Comparison of ENCODE assay signal across 8 mouse cellular contexts in the genomic region with DNA sequence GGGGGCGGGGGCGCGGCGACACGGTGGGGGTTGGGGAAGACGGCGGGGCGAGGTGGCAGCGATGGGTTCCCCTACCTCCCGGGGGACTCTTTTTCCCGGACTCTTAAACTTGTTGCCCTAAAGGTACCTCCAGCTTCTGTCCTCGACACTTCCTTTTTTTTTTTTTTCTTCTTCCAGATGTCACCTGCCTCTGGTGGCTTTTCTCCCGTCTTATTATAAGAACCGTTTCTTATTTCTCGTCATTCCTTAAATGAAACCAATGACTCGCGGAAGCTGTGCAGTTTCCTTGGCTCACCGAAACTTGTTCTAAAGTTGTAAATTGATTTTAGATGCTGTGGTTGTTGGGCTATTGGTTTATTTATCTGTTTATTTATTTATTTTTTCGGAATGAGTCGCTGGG. TPM values are rescaled to one million over a fixed set of nuclear protein-coding genes. Genes with fewer than 3 reads are reported as not detected.
A peak's percentile ranks its signal among the peaks of the same experiment; 100 is the strongest.
DNase-seq lines count a peak whose midpoint lies in the region; ATAC-seq and TF ChIP-seq lines count a peak whose summit lies in the region.

No protein-coding gene starts in this region.

- H3K36me3 ChIP-seq in heart, embryonic 13.5 days, result no peaks in the 10 kb centered on the region
- no peaks in the 10 kb centered on the region for H3K36me3 ChIP-seq in E14TG2a.4 (ENCODE audit: insufficient read depth, low read length)
- H3K36me3 ChIP-seq in forebrain, embryonic 15.5 days, result no peaks in the 10 kb centered on the region
- H3K36me3 ChIP-seq in liver, postnatal 0 days (replicated peaks; ENCODE audit: insufficient read depth, low read length), result no peaks in the 10 kb centered on the region

- peaks cover 36% of the 10 kb centered on the region for H3K4me1 ChIP-seq in heart, embryonic 13.5 days
- H3K4me1 ChIP-seq in E14TG2a.4 (replicated peaks; ENCODE audit: low read depth, low read length), result peaks cover 65% of the 10 kb centered on the region
- peaks cover 16% of the 10 kb centered on the region for H3K4me1 ChIP-seq in forebrain, embryonic 15.5 days
- peaks cover 25% of the 10 kb centered on the region for H3K4me1 ChIP-seq in liver, postnatal 0 days (ENCODE audit: insufficient read depth)

- no peak for TF ChIP-seq EP300 in liver, postnatal 0 days (IDR thresholded peaks at IDR 0.05; ENCODE audit: low read depth)

- peak overlapping the region; percentile 100 for H3K4me3 ChIP-seq in heart, embryonic 13.5 days
- H3K4me3 ChIP-seq in E14TG2a.4 (replicated peaks; ENCODE audit: low read length), result peak overlapping the region; percentile 95
- peak overlapping the region; percentile 88 for H3K4me3 ChIP-seq in forebrain, embryonic 15.5 days
- H3K4me3 ChIP-seq in liver, postnatal 0 days (ENCODE audit: low read depth, low read length), result peak overlapping the region; percentile 96

- no peak for TF ChIP-seq CTCF in E14TG2a.4 (conservative IDR thresholded peaks at IDR 0.05; ENCODE audit: low read length)
- TF ChIP-seq CTCF in liver, postnatal 0 days (IDR thresholded peaks at IDR 0.05; ENCODE audit: low read depth), result no peak

- no peak for DNase-seq in heart, postnatal 36 days
- no peak for DNase-seq in liver, postnatal 0 days
- DNase-seq in gastrocnemius, adult 18-20 months (ENCODE audit: low spot score), result no peak
- DNase-seq in cerebellum, postnatal 25 days, result no peak
- DNase-seq in cerebellum, postnatal 4 days (ENCODE audit: low spot score in 2 of 2), result no peak

- peaks cover 26% of the 10 kb centered on the region for H3K27me3 ChIP-seq in heart, embryonic 13.5 days (replicated peaks)
- no peaks in the 10 kb centered on the region for H3K27me3 ChIP-seq in E14TG2a.4 (ENCODE audit: insufficient read depth, low read length)
- H3K27me3 ChIP-seq in forebrain, embryonic 15.5 days, result peaks cover 8% of the 10 kb centered on the region; the same call in 1 of the 2 replicates
- peaks cover 11% of the 10 kb centered on the region; the same call in 1 of the 2 replicates for H3K27me3 ChIP-seq in liver, postnatal 0 days (ENCODE audit: insufficient read depth, low read length)

- H3K4me2 ChIP-seq in heart, embryonic 13.5 days, result peak overlapping the region; percentile 82
- H3K4me2 ChIP-seq in forebrain, embryonic 15.5 days (replicated peaks), result peak overlapping the region; percentile 59
- peak overlapping the region; percentile 99 for H3K4me2 ChIP-seq in liver, postnatal 0 days (ENCODE audit: low read depth, low read length)

- 2% methylated on average over 20 of the region's 20 CpGs for WGBS in heart, embryonic 13.5 days
- 2% methylated on average over 20 of the region's 20 CpGs for WGBS in forebrain, embryonic 15.5 days
- WGBS in liver, postnatal 0 days (ENCODE audit: insufficient replicate concordance), result 2% methylated on average over 13 of the region's 20 CpGs

- ATAC-seq in heart, embryonic 13.5 days (ENCODE audit: extremely low read depth, insufficient number of reproducible peaks, low FRiP score, low TSS enrichment), result no peak
- ATAC-seq in forebrain, embryonic 15.5 days (replicated peaks), result no peak; the same call in 1 of the 2 replicates
- no peak for ATAC-seq in liver, postnatal 0 days

- H3K9me3 ChIP-seq in heart, embryonic 13.5 days, result no peaks in the 10 kb centered on the region
- peaks cover 20% of the 10 kb centered on the region for H3K9me3 ChIP-seq in E14TG2a.4 (ENCODE audit: low read length)
- H3K9me3 ChIP-seq in forebrain, embryonic 15.5 days, result no peaks in the 10 kb centered on the region
- H3K9me3 ChIP-seq in liver, postnatal 0 days (ENCODE audit: low read length), result no peaks in the 10 kb centered on the region

- H3K27ac ChIP-seq in heart, embryonic 13.5 days (replicated peaks), result peak overlapping the region; percentile 84; the same call in 1 of the 2 replicates
- H3K27ac ChIP-seq in forebrain, embryonic 15.5 days (replicated peaks), result peak overlapping the region; percentile 95
- H3K27ac ChIP-seq in liver, postnatal 0 days (ENCODE audit: low read depth), result peak overlapping the region; percentile 68

- intact Hi-C loops in heart, postnatal 36 days (cut with DNase I), result loop anchor here (1.0 kb wide), 1 partner anchor 53 kb away; no protein-coding TSS in a partner anchor

- peak overlapping the region; percentile 98 for H3K9ac ChIP-seq in heart, embryonic 13.5 days
- H3K9ac ChIP-seq in forebrain, embryonic 15.5 days (replicated peaks), result peak overlapping the region; percentile 89
- peak overlapping the region; percentile 95 for H3K9ac ChIP-seq in liver, postnatal 0 days (replicated peaks)

RNA-seq across cellular contexts. Expression of gene Lmtk2, which starts 0.7 kb away (rescaled TPM):
- polyA plus RNA-seq in heart, embryonic 13.5 days (2015; fragmentation: Nextera tagmentation; extraction: Ambion mirVana), result 3.6 and 4.1 TPM in 2 replicates
- total RNA-seq in heart, postnatal 36 days (2021), result 10 to 100 TPM; 26.0 to 27.2 TPM
- 8.4 and 9.1 TPM in 2 replicates for polyA plus RNA-seq in forebrain, embryonic 15.5 days (2015; fragmentation: Nextera tagmentation; extraction: Ambion mirVana)
- 1.1 and 1.2 TPM in 2 replicates for polyA plus RNA-seq in liver, postnatal 0 days (2015; fragmentation: Nextera tagmentation; extraction: Ambion mirVana)
- 10 to 100 TPM; 25.9 to 27.1 TPM for total RNA-seq in gastrocnemius, adult 18-20 months (2021)
